Mouse (Mus musculus): Measurements from ENCODE around the gene Bcat2. TPM values are rescaled to one million over a fixed set of nuclear protein-coding genes. Genes with fewer than 3 reads are reported as not detected.

Bcat2 gene
- polyA plus RNA-seq, 1 experiment from 2014 or later, result 17.4 TPM

Other genes starting within 250 kb of the Bcat2 start
- 7.8 and 9.3 TPM in 2 replicates for gene Trpm4, start 236.4 kb upstream of the Bcat2 start, polyA plus RNA-seq (2014; fragmentation: Nextera tagmentation; extraction: Ambion mirVana)
- gene Hrc, start 234.9 kb upstream of the Bcat2 start, polyA plus RNA-seq (2014; fragmentation: Nextera tagmentation; extraction: Ambion mirVana), result 0.20 and 0.41 TPM in 2 replicates
- gene Ppfia3, start 203.1 kb upstream of the Bcat2 start, polyA plus RNA-seq (2014; fragmentation: Nextera tagmentation; extraction: Ambion mirVana), result 29.8 and 32.3 TPM in 2 replicates
- gene Lin7b, start 199.6 kb upstream of the Bcat2 start, polyA plus RNA-seq (2014; fragmentation: Nextera tagmentation; extraction: Ambion mirVana), result 34.8 and 37.9 TPM in 2 replicates
- 61.4 and 72.3 TPM in 2 replicates for gene Snrnp70, start 174.4 kb upstream of the Bcat2 start, polyA plus RNA-seq (2014; fragmentation: Nextera tagmentation; extraction: Ambion mirVana)
- gene Kcna7, start 164.5 kb upstream of the Bcat2 start, polyA plus RNA-seq (2014; fragmentation: Nextera tagmentation; extraction: Ambion mirVana), result not detected in 2 replicates
- gene Ntf5, start 156.5 kb upstream of the Bcat2 start, polyA plus RNA-seq (2014; fragmentation: Nextera tagmentation; extraction: Ambion mirVana), result 0.13 TPM in 1 of 2 replicates, not detected in the other
- gene Lhb, start 149.3 kb upstream of the Bcat2 start, polyA plus RNA-seq (2014; fragmentation: Nextera tagmentation; extraction: Ambion mirVana), result 1.2 and 2.0 TPM in 2 replicates
- 17.8 and 21.6 TPM in 2 replicates for gene Gys1, start 135.3 kb upstream of the Bcat2 start, polyA plus RNA-seq (2014; fragmentation: Nextera tagmentation; extraction: Ambion mirVana)
- 83.9 and 93.5 TPM in 2 replicates for gene Ruvbl2, start 132.1 kb upstream of the Bcat2 start, polyA plus RNA-seq (2014; fragmentation: Nextera tagmentation; extraction: Ambion mirVana)
- 4,936 and 5,483 TPM in 2 replicates for gene Ftl1, start 110.3 kb upstream of the Bcat2 start, polyA plus RNA-seq (2014; fragmentation: Nextera tagmentation; extraction: Ambion mirVana)
- gene Bax, start 103.3 kb upstream of the Bcat2 start, polyA plus RNA-seq (2014; fragmentation: Nextera tagmentation; extraction: Ambion mirVana), result 182 and 190 TPM in 2 replicates
- gene Tulp2, start 88.3 kb upstream of the Bcat2 start, polyA plus RNA-seq (2014; fragmentation: Nextera tagmentation; extraction: Ambion mirVana), result 0.13 and 0.35 TPM in 2 replicates
- not detected in 2 replicates for gene Gm45808, start 83.3 kb upstream of the Bcat2 start, polyA plus RNA-seq (2014; fragmentation: Nextera tagmentation; extraction: Ambion mirVana)
- gene Dhdh, start 81.3 kb upstream of the Bcat2 start, polyA plus RNA-seq (2014; fragmentation: Nextera tagmentation; extraction: Ambion mirVana), result 2.8 and 3.6 TPM in 2 replicates
- gene Nucb1, start 59.7 kb upstream of the Bcat2 start, polyA plus RNA-seq (2014; fragmentation: Nextera tagmentation; extraction: Ambion mirVana), result 121 and 122 TPM in 2 replicates
- 12.9 and 13.0 TPM in 2 replicates for gene Ppp1r15a, start 43.9 kb upstream of the Bcat2 start, polyA plus RNA-seq (2014; fragmentation: Nextera tagmentation; extraction: Ambion mirVana)
- 1.4 and 2.3 TPM in 2 replicates for gene Plekha4, start 43.8 kb upstream of the Bcat2 start, polyA plus RNA-seq (2014; fragmentation: Nextera tagmentation; extraction: Ambion mirVana)
- gene Hsd17b14, start 15.3 kb upstream of the Bcat2 start, polyA plus RNA-seq (2014; fragmentation: Nextera tagmentation; extraction: Ambion mirVana), result 0.25 TPM in 1 of 2 replicates, not detected in the other
- not detected in 2 replicates for gene Fgf21, start 45.3 kb downstream of the Bcat2 start, polyA plus RNA-seq (2014; fragmentation: Nextera tagmentation; extraction: Ambion mirVana)
- gene Fut1, start 47.1 kb downstream of the Bcat2 start, polyA plus RNA-seq (2014; fragmentation: Nextera tagmentation; extraction: Ambion mirVana), result not detected in 2 replicates
- not detected in 2 replicates for gene Izumo1, start 51.7 kb downstream of the Bcat2 start, polyA plus RNA-seq (2014; fragmentation: Nextera tagmentation; extraction: Ambion mirVana)
- 17.2 and 18.3 TPM in 2 replicates for gene Rasip1, start 57.3 kb downstream of the Bcat2 start, polyA plus RNA-seq (2014; fragmentation: Nextera tagmentation; extraction: Ambion mirVana)
- 3.0 and 3.1 TPM in 2 replicates for gene Mamstr, start 69.8 kb downstream of the Bcat2 start, polyA plus RNA-seq (2014; fragmentation: Nextera tagmentation; extraction: Ambion mirVana)
- gene Fut2, start 96.2 kb downstream of the Bcat2 start, polyA plus RNA-seq (2014; fragmentation: Nextera tagmentation; extraction: Ambion mirVana), result 0.07 and 0.11 TPM in 2 replicates
- gene Ntn5, start 113.9 kb downstream of the Bcat2 start, polyA plus RNA-seq (2014; fragmentation: Nextera tagmentation; extraction: Ambion mirVana), result 1.0 and 1.3 TPM in 2 replicates
- 0.22 and 0.40 TPM in 2 replicates for gene Sec1, start 124.2 kb downstream of the Bcat2 start, polyA plus RNA-seq (2014; fragmentation: Nextera tagmentation; extraction: Ambion mirVana)
- 28.2 and 29.0 TPM in 2 replicates for gene Car11, start 129.7 kb downstream of the Bcat2 start, polyA plus RNA-seq (2014; fragmentation: Nextera tagmentation; extraction: Ambion mirVana)
- gene Dbp, start 134.9 kb downstream of the Bcat2 start, polyA plus RNA-seq (2014; fragmentation: Nextera tagmentation; extraction: Ambion mirVana), result 3.5 and 3.9 TPM in 2 replicates
- 578 and 674 TPM in 2 replicates for gene Rpl18, start 145.3 kb downstream of the Bcat2 start, polyA plus RNA-seq (2014; fragmentation: Nextera tagmentation; extraction: Ambion mirVana)
- 16.7 and 20.0 TPM in 2 replicates for gene Sphk2, start 147.8 kb downstream of the Bcat2 start, polyA plus RNA-seq (2014; fragmentation: Nextera tagmentation; extraction: Ambion mirVana)
- 0.17 TPM in 1 of 2 replicates, not detected in the other for gene Fam83e, start 151.1 kb downstream of the Bcat2 start, polyA plus RNA-seq (2014; fragmentation: Nextera tagmentation; extraction: Ambion mirVana)
- gene Spaca4, start 155.7 kb downstream of the Bcat2 start, polyA plus RNA-seq (2014; fragmentation: Nextera tagmentation; extraction: Ambion mirVana), result not detected in 2 replicates
- 20.9 and 23.6 TPM in 2 replicates for gene Lmtk3, start 213.6 kb downstream of the Bcat2 start, polyA plus RNA-seq (2014; fragmentation: Nextera tagmentation; extraction: Ambion mirVana)
- gene Sult2b1, start 214.5 kb downstream of the Bcat2 start, polyA plus RNA-seq (2014; fragmentation: Nextera tagmentation; extraction: Ambion mirVana), result 5.2 and 7.3 TPM in 2 replicates
- gene Cyth2, start 244.4 kb downstream of the Bcat2 start, polyA plus RNA-seq (2014; fragmentation: Nextera tagmentation; extraction: Ambion mirVana), result 237 and 242 TPM in 2 replicates

Data from hindbrain, embryonic 14.5 days (tissue).